Mouse (Mus musculus) heart, postnatal 0 days (tissue): ENCODE measurements around the gene RPS10-NUDT3.

Experiments used
- CTCF ChIP-seq: IDR thresholded peaks from 2 replicates; pipeline ENCODE4 v1.5.1; 2016; ENCODE audit warnings: antibody characterized with exemption, control low read depth, low read depth
- EP300 ChIP-seq: IDR thresholded peaks from 2 replicates; pipeline ENCODE4 v1.6.1; 2016; ENCODE audit warnings: antibody characterized with exemption, low read depth

DNA sequence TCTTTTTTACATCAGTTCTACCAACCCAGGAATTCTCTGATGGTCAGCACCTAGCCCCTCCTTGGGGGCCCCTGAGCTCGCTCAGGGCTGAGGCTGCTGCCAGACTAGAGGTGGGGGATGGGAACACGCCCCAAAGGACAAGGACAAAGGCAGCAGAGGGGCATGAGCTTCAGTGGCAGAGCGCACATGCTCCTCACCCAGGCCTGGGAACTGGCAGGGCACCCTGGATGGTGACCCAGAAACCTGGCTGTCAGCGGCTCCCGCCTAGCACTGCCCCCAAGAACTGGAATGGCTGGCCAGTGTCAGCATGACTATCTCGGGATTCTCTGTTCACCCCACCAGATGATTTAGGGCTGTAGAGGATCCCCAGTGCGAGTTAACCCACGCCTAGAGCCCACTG is 85.8 kb downstream of the RPS10-NUDT3 start:
- TF ChIP-seq CTCF: no peak
- no peak for TF ChIP-seq EP300
